Mouse (Mus musculus) Muller cell, postnatal 12 days (primary cell): ENCODE measurements around the gene Hmga2.
"Not testable (repeated sequence)": the region's sequence is repeated elsewhere in the genome, so short reads cannot be mapped to it uniquely, and the experiment has no call there.

ENCODE experiments used
- DNase-seq: peaks from one replicate; pipeline ENCODE4 v3.0.0-alpha.2; 2015; ENCODE audit errors: inconsistent ontology term

Hmga2 gene

GRCm38 (mm10) chr10:120345325-120345724 is 130.9 kb downstream of the Hmga2 start:
- no peak for DNase-seq

GRCm38 (mm10) chr10:120344558-120345318 is 131.5 kb downstream of the Hmga2 start:
- peak; percentile 81 for DNase-seq

- DNase-seq = not testable (repeated sequence)
Observed at GRCm38 (mm10) chr10:120339906-120340305, 136.4 kb downstream of the Hmga2 start.

- DNase-seq = no peak
Observed at GRCm38 (mm10) chr10:120339324-120339723, 136.9 kb downstream of the Hmga2 start.

GRCm38 (mm10) chr10:120338841-120339240 is 137.4 kb downstream of the Hmga2 start:
- DNase-seq = peak; percentile 76

GRCm38 (mm10) chr10:120338431-120338830 is 137.8 kb downstream of the Hmga2 start:
- not testable (repeated sequence) for DNase-seq

- no peak for DNase-seq
Observed at GRCm38 (mm10) chr10:120327946-120328345, 148.3 kb downstream of the Hmga2 start.

- DNase-seq = no peak
Observed at GRCm38 (mm10) chr10:120323584-120324203, 152.6 kb downstream of the Hmga2 start.

- DNase-seq = no peak
Observed at GRCm38 (mm10) chr10:120322815-120323214, 153.5 kb downstream of the Hmga2 start.

GRCm38 (mm10) chr10:120319614-120320013 is 156.7 kb downstream of the Hmga2 start:
- DNase-seq = no peak
